ENCODE assay signal across 21 mouse cellular contexts in the genomic region with DNA sequence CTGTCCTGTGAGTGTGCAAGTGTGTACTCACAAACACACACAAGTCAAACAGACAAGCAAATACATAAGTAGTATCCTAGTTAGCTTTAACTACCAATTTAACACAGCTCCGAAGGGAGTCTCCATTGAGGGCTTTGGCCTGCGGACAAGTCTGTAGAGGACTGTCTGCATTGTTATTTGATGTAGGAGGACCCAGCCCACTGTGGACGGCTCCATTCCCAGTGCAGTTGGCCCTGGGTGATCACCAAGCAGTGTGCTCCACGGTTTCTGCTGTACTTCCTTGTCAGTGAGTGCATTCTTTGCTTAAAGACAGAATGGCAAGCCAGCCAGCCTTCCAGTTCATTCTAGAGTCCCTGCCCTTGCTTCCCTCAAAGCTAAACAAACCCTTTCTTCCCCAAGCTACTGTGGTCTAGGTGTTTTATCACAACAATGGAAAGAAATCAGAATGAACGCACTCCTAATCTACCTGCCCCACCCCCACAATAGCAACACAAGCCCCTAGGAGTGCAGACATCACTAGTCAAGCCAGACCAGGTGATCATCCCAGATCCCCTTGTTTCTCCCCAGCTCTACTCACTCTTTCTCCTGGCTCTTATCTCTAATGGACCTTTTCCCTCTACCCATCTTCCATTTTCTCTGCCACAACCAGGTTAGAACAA. TPM values are rescaled to one million over a fixed set of nuclear protein-coding genes. Genes with fewer than 3 reads are reported as not detected.
DNase-seq lines count a peak whose midpoint lies in the region; ATAC-seq and TF ChIP-seq lines count a peak whose summit lies in the region.
"Had no signal": no experiment of that assay in that cellular context is flagged by ENCODE, and none has a peak within 500 bp of the region (broad histone marks: within the 10 kb centered on the region; RNA-seq: fewer than 3 reads in every experiment).

No protein-coding gene starts in this region.

- no peaks in the 10 kb centered on the region for H3K9me3 ChIP-seq in heart, embryonic 11.5 days (replicated peaks; ENCODE audit: control insufficient read depth, low read length)
- H3K9me3 ChIP-seq in E14TG2a.4 (ENCODE audit: low read length) = no peaks in the 10 kb centered on the region
- no peaks in the 10 kb centered on the region for H3K9me3 ChIP-seq in ES-E14 (ENCODE audit: control insufficient read depth, insufficient read depth, low read depth, low read length)
- H3K9me3 ChIP-seq: forebrain, embryonic 12.5 days; hindbrain, embryonic 12.5 days had no signal

- DNase-seq in heart, adult 9 months (ENCODE audit: low spot score in 2 of 2) = no peak
- peak; percentile 77 for DNase-seq in ES-E14 (ENCODE audit: low read depth, low spot score)
- no peak for DNase-seq in adrenal gland, adult 2 months
- no peak for DNase-seq in kidney, adult 8-10 months
- DNase-seq: adrenal gland, postnatal 14 days; cerebellum, adult 2 months; cerebellum, postnatal 14 days; embryo, embryonic 11 days; gastrocnemius, postnatal 10 days; heart, adult 2 months; heart, postnatal 4 days; kidney, adult 9 months had no signal

- no peak overlapping the region for H3K4me2 ChIP-seq in heart, embryonic 11.5 days
- H3K4me2 ChIP-seq: embryonic facial prominence, embryonic 12.5 days; forebrain, embryonic 12.5 days; hindbrain, embryonic 12.5 days had no signal

- 68% methylated on average over 5 of the region's 5 CpGs for WGBS in heart, embryonic 11.5 days (ENCODE audit: insufficient replicate concordance)

- H3K9ac ChIP-seq in heart, embryonic 11.5 days (ENCODE audit: low read depth, low read length) = no peak overlapping the region
- no peak overlapping the region for H3K9ac ChIP-seq in ES-E14 (ENCODE audit: insufficient read depth, low read depth, low read length, poor library complexity, severe bottlenecking)
- H3K9ac ChIP-seq: embryonic facial prominence, embryonic 12.5 days; forebrain, embryonic 12.5 days; hindbrain, embryonic 12.5 days had no signal

- no peak for TF ChIP-seq POLR2A in bone marrow macrophage, adult 2 months (IDR thresholded peaks at IDR 0.05; ENCODE audit: borderline replicate concordance, low read depth, low read length)

- peaks cover 39% of the 10 kb centered on the region for H3K4me1 ChIP-seq in heart, embryonic 11.5 days (ENCODE audit: control insufficient read depth, insufficient read depth, low read length)
- peaks cover 88% of the 10 kb centered on the region for H3K4me1 ChIP-seq in E14TG2a.4 (replicated peaks; ENCODE audit: low read depth, low read length)
- peaks cover 2 to 40% of the 10 kb centered on the region in 2 experiments for H3K4me1 ChIP-seq in ES-E14 (ENCODE audit: control insufficient read depth in 2 of 2, insufficient read depth in 2 of 2, low read length in 2 of 2, poor library complexity in 1 of 2)
- H3K4me1 ChIP-seq in bone marrow macrophage, adult 2 months (ENCODE audit: control insufficient read depth, insufficient read depth, low read length) = peaks cover 81% of the 10 kb centered on the region
- H3K4me1 ChIP-seq: forebrain, embryonic 12.5 days had no signal

- TF ChIP-seq CTCF in E14TG2a.4 (conservative IDR thresholded peaks at IDR 0.05; ENCODE audit: low read length) = no peak
- no peak for TF ChIP-seq CTCF in bone marrow macrophage, adult 2 months (IDR thresholded peaks at IDR 0.05; ENCODE audit: low read depth, low read length)

- H3K27ac ChIP-seq in heart, embryonic 11.5 days (ENCODE audit: low read depth, low read length) = 0 out of 2 replicates have a peak overlapping the region, but pooled peaks have one; percentile 15
- peak overlapping the region; percentile 43; the same call in 1 of the 2 replicates for H3K27ac ChIP-seq in ES-E14 (ENCODE audit: insufficient read depth, low read depth, low read length, poor library complexity, severe bottlenecking)
- 0 out of 2 replicates have a peak overlapping the region, but pooled peaks have one; percentile 3 for H3K27ac ChIP-seq in bone marrow macrophage, adult 2 months (ENCODE audit: insufficient read depth, low read depth, low read length)
- H3K27ac ChIP-seq: embryonic facial prominence, embryonic 12.5 days; forebrain, embryonic 12.5 days; hindbrain, embryonic 12.5 days had no signal

- H3K27me3 ChIP-seq in heart, embryonic 11.5 days (ENCODE audit: control insufficient read depth, insufficient read depth, low read length) = no peaks in the 10 kb centered on the region
- H3K27me3 ChIP-seq in E14TG2a.4 (ENCODE audit: insufficient read depth, low read length) = no peaks in the 10 kb centered on the region
- H3K27me3 ChIP-seq: embryonic facial prominence, embryonic 12.5 days; forebrain, embryonic 12.5 days; hindbrain, embryonic 12.5 days had no signal

- no peak for ATAC-seq in heart, embryonic 11.5 days (replicated peaks; ENCODE audit: insufficient number of reproducible peaks, low FRiP score, low TSS enrichment)
- ATAC-seq: forebrain, embryonic 16.5 days; hindbrain, embryonic 16.5 days; inflammation-experienced regulatory T-cells, adult 6 months had no signal

- no peak overlapping the region for H3K4me3 ChIP-seq in heart, embryonic 11.5 days (ENCODE audit: low read depth, low read length)
- H3K4me3 ChIP-seq in E14TG2a.4 (replicated peaks; ENCODE audit: low read length) (peak overlapping the region; percentile 56), ES-E14 (ENCODE audit: insufficient read depth in 1 of 2, low read depth in 1 of 2, low read length in 2 of 2, poor library complexity in 1 of 2, severe bottlenecking in 1 of 2) (peak overlapping the region in 1 of 2 experiments; percentile 4; a peak in 1 of 4 replicates)
- H3K4me3 ChIP-seq in bone marrow macrophage, adult 2 months (ENCODE audit: insufficient read depth, low read length) = no peak overlapping the region
- H3K4me3 ChIP-seq: embryonic facial prominence, embryonic 12.5 days; forebrain, embryonic 12.5 days; heart, adult 2 months; hindbrain, embryonic 12.5 days had no signal

- H3K36me3 ChIP-seq in heart, embryonic 11.5 days (ENCODE audit: control insufficient read depth, insufficient read depth, low read length) = peaks cover 9% of the 10 kb centered on the region; the same call in 1 of the 2 replicates
- H3K36me3 ChIP-seq in E14TG2a.4 (ENCODE audit: insufficient read depth, low read length) (no peaks in the 10 kb centered on the region), ES-E14 (ENCODE audit: control insufficient read depth, insufficient read depth, low read length, poor library complexity, severe bottlenecking) (no peaks in the 10 kb centered on the region)
- H3K36me3 ChIP-seq: forebrain, embryonic 12.5 days had no signal

- in situ Hi-C loops in ES-E14 (cut with MboI; ENCODE audit: low sequenced_read_pairs in 2 of 2, unreplicated experiment in 2 of 2) = no loop called here

TF ChIP-seq in ES-E14, 5 proteins besides CTCF, POLR2A, EP300 and RAD21:
- TF ChIP-seq CHD2 (IDR thresholded peaks at IDR 0.05; ENCODE audit: low read depth, low read length) = peak; percentile 71; the same call in 1 of the 2 replicates
- TF ChIP-seq ZC3H11A (IDR thresholded peaks at IDR 0.05; ENCODE audit: borderline replicate concordance, low read depth, low read length) = no peak
- no peak for TF ChIP-seq MAFK (IDR thresholded peaks at IDR 0.05; ENCODE audit: insufficient read depth, low read depth, low read length)
- TF ChIP-seq ZNF384 (IDR thresholded peaks at IDR 0.05; ENCODE audit: low read depth, low read length) = no peak
- TF ChIP-seq HCFC1 (IDR thresholded peaks at IDR 0.05; ENCODE audit: borderline replicate concordance, insufficient read depth, low read length) = peak; percentile 31; the same call in 1 of the 2 replicates

RNA-seq across cellular contexts. Expression of a gene that starts 7.1 kb away (rescaled TPM):
- polyA plus RNA-seq in heart, embryonic 11.5 days (2014; fragmentation: Nextera tagmentation; extraction: Ambion mirVana) = 146 and 166 TPM in 2 replicates
- 20.7 and 30.8 TPM in 2 replicates for total RNA-seq in ES-E14 (2012; rRNA removed)
- 81.8 and 82.8 TPM in 2 replicates for polyA plus RNA-seq in bone marrow macrophage, adult 2 months (2012; ENCODE audit: insufficient read depth, insufficient read length, missing spikeins)
- 10 to 100 TPM; 60.0 to 60.4 TPM for total RNA-seq in adrenal gland, adult 2 months (2021)
- polyA plus RNA-seq in adrenal gland, adult 2 months (2012; rRNA removed) = 40.7 and 46.7 TPM in 2 replicates

RNA-seq across cellular contexts. Expression of a gene that starts 28.5 kb away (rescaled TPM):
- 23.1 and 25.8 TPM in 2 replicates for polyA plus RNA-seq in heart, embryonic 11.5 days (2014; fragmentation: Nextera tagmentation; extraction: Ambion mirVana)
- 27.0 and 49.6 TPM in 2 replicates for total RNA-seq in ES-E14 (2012; rRNA removed)
- 17.3 and 20.0 TPM in 2 replicates for polyA plus RNA-seq in bone marrow macrophage, adult 2 months (2012; ENCODE audit: insufficient read depth, insufficient read length, missing spikeins)
- total RNA-seq in adrenal gland, adult 2 months (2021) = 10 to 100 TPM; 18.3 to 26.8 TPM
- polyA plus RNA-seq in adrenal gland, adult 2 months (2012; rRNA removed) = 45.4 and 56.5 TPM in 2 replicates
